Mouse (Mus musculus): ENCODE measurements around the gene Prdx3.

GRCm38 (mm10) chr19:60911653-60912052 is 37.3 kb upstream of the Prdx3 start:
- no peak for TF ChIP-seq EP300 (IDR thresholded peaks at IDR 0.05)
- no peak for TF ChIP-seq CTCF (IDR thresholded peaks at IDR 0.05)
